Mouse (Mus musculus) lung, postnatal 0 days (tissue): Measurements from ENCODE around the gene Cxcl15. TPM values are rescaled to one million over a fixed set of nuclear protein-coding genes. Genes with fewer than 3 reads are reported as not detected.
"Not testable (repeated sequence)": the region's sequence is repeated elsewhere in the genome, so short reads cannot be mapped to it uniquely, and the experiment has no call there.

Source experiments
- ATAC-seq: fragments of 200-750 bp; cut with Nextera tagmentation; 2 replicates; pipeline ENCODE4 v1.8.0; 2017; ENCODE audit warnings: moderate library complexity
- DNase-seq: peaks from one replicate; pipeline ENCODE4 v3.0.0-alpha.2; 2016; ENCODE audit warnings: low spot score
- H3K27ac ChIP-seq: fragments of 300-500 bp; sonication (generic); 2 replicates; pipeline ENCODE4 v1.5.1; 2014; ENCODE audit warnings: antibody characterized with exemption, mild to moderate bottlenecking, low read length, mixed read lengths
- H3K27me3 ChIP-seq: fragments of 300-500 bp; sonication (generic); replicated peaks from 2 replicates; pipeline ENCODE4 v1.6.1; 2014; ENCODE audit warnings: low read length, mixed read lengths; ENCODE audit not compliant: insufficient read depth
- H3K36me3 ChIP-seq: fragments of 300-500 bp; sonication (generic); 2 replicates; pipeline ENCODE4 v1.6.1; 2014; ENCODE audit warnings: low read length, mixed read lengths; ENCODE audit not compliant: insufficient read depth
- H3K4me1 ChIP-seq: fragments of 300-500 bp; sonication (generic); 2 replicates; pipeline ENCODE4 v1.6.1; 2014; ENCODE audit warnings: antibody characterized with exemption, low read depth, low read length, mixed read lengths; ENCODE audit not compliant: insufficient read depth
- H3K4me2 ChIP-seq: fragments of 300-500 bp; sonication (generic); replicated peaks from 2 replicates; pipeline ENCODE4 v1.6.1; 2014; ENCODE audit warnings: low read depth, mild to moderate bottlenecking, low read length, moderate library complexity, mixed read lengths
- H3K4me3 ChIP-seq: fragments of 300-500 bp; sonication (generic); 2 replicates; pipeline ENCODE4 v1.5.1; 2014; ENCODE audit warnings: low read depth, low read length
- H3K9ac ChIP-seq: fragments of 300-500 bp; sonication (generic); replicated peaks from 2 replicates; pipeline ENCODE4 v1.6.1; 2014; ENCODE audit warnings: low read depth, mild to moderate bottlenecking
- H3K9me3 ChIP-seq: fragments of 300-500 bp; sonication (generic); 2 replicates; pipeline ENCODE4 v1.6.1; 2016; ENCODE audit warnings: low read length, mixed read lengths
- CTCF ChIP-seq: IDR thresholded peaks from 2 replicates; pipeline ENCODE4 v1.5.1; 2016; ENCODE audit warnings: antibody characterized with exemption, mild to moderate bottlenecking
- EP300 ChIP-seq: IDR thresholded peaks from 2 replicates; pipeline ENCODE4 v1.6.1; 2016; ENCODE audit warnings: antibody characterized with exemption, mild to moderate bottlenecking, control low read depth
- WGBS: fragments of 180-500 bp; shearing (Covaris S2); extraction: QIAGEN DNeasy Blood & Tissue Kit; methylation state at CpG from one replicate; pipeline ENCODE4 v1.1.7; 2014; 5-methylcytosine and 5-hydroxymethylcytosine counted together
- polyA plus RNA-seq: library from polyadenylated mRNA; unstranded; fragments of >200 nt; fragmentation: Nextera tagmentation; extraction: Ambion mirVana; gene quantifications from 2 replicates; pipeline ENCODE4 v1.2.1, GENCODE M21; 2015

The Cxcl15 gene
- polyA plus RNA-seq, 1 experiment from 2014 or later, result 546 TPM

DNA sequence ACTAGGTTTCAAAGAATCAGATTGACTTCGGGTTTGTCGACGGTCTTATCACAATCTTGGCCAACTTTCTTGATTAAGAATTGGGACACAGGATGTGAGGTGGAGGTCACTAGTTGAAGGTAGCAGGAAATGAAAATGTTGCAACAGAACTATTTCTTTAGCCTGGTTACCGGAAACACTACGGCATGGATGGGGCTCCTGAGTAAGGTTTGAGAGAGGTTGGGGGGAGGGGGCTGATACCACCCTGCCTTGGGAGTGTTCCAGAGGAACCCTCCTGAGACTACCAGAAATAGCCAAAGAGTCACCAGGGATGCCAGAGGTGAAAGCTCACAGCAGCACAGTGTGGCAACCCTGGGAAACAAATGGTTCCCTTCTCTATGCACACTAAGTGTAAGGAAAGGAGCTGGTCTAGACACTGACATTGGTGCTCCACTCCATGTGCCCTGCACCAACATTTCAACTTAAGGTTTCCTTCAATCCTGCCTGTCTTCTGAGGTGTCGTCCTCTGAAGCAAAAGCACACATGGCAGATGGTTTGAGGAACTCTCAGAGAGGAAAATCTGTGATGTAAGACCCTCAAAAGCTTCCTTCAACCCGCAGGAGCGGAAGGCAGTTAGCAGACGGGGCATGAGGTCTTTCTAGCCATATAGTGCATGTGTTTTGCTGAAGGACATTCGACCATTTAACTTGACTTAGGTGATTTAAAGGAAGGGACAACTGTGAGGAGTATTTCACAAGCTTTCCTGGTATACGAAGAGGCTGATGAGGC is 4.8 kb upstream of the Cxcl15 start:
- no peaks in the 10 kb centered on the region for H3K27me3 ChIP-seq
- H3K9ac ChIP-seq, result no peak overlapping the region
- H3K4me2 ChIP-seq, result peak overlapping the region; percentile 28
- H3K4me3 ChIP-seq, result no peak overlapping the region
- H3K27ac ChIP-seq, result peak overlapping the region; percentile 59
- peak; percentile 13 for ATAC-seq
- TF ChIP-seq CTCF, result no peak
- TF ChIP-seq EP300, result peak; percentile 46; the same call in 1 of the 2 replicates
- peaks cover 9% of the 10 kb centered on the region for H3K4me1 ChIP-seq
- H3K9me3 ChIP-seq, result no peaks in the 10 kb centered on the region
- WGBS, result 45% methylated on average over 11 of the region's 11 CpGs
- H3K36me3 ChIP-seq, result no peaks in the 10 kb centered on the region
- peak; percentile 58 for DNase-seq

GRCm38 (mm10) chr5:90790074-90790502 is 4.2 kb upstream of the Cxcl15 start:
- peak overlapping the region; percentile 59 for H3K27ac ChIP-seq
- no peaks in the 10 kb centered on the region for H3K36me3 ChIP-seq
- 30% methylated on average over 8 of the region's 8 CpGs for WGBS
- no peaks in the 10 kb centered on the region for H3K9me3 ChIP-seq
- ATAC-seq (peak; percentile 69), DNase-seq (peak; percentile 90)
- H3K4me1 ChIP-seq, result peaks cover 9% of the 10 kb centered on the region
- H3K27me3 ChIP-seq, result no peaks in the 10 kb centered on the region
- no peak overlapping the region for H3K9ac ChIP-seq
- H3K4me2 ChIP-seq, result peak overlapping the region; percentile 28
- no peak overlapping the region for H3K4me3 ChIP-seq
- TF ChIP-seq EP300, result peak; percentile 85
- TF ChIP-seq CTCF, result no peak

DNA sequence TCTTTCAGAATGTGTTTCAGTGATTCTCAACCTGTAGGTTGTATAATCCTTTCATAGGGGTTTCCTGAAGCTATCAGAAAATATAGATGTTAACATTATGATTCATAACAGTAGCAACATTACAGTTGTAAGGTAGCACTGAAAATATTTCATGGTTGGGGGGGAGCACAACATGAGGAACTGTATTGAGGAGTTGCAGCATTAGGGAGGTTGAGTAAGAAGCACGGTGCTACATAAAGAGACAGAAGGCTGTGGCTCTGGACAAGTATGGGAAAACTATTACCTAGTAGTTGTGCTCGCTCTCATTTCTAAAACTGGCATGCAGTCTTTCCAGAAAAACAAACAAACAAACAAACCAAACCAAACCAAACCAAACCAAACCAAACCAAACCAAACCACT is 1.1 kb downstream of the Cxcl15 start:
- not testable (repeated sequence) for H3K36me3 ChIP-seq, H3K27me3 ChIP-seq, DNase-seq, H3K9ac ChIP-seq, ATAC-seq, H3K9me3 ChIP-seq, H3K4me1 ChIP-seq, H3K27ac ChIP-seq
- 60% methylated on average over 2 of the region's 2 CpGs for WGBS
- peak overlapping the region; percentile 31; the same call in 1 of the 2 replicates for H3K4me3 ChIP-seq
- H3K4me2 ChIP-seq, result peak overlapping the region; percentile 27; the same call in 1 of the 2 replicates

GRCm38 (mm10) chr5:90804574-90804973 is 10.2 kb downstream of the Cxcl15 start:
- Histone ChIP-seq H3K27me3 (no peaks in the 10 kb centered on the region), H3K9ac (no peak overlapping the region), H3K4me2 (no peak overlapping the region), H3K4me1 (no peaks in the 10 kb centered on the region), H3K36me3 (no peaks in the 10 kb centered on the region), H3K9me3 (no peaks in the 10 kb centered on the region), H3K27ac (no peak overlapping the region), H3K4me3 (no peak overlapping the region)
- DNase-seq (no peak), ATAC-seq (peak; percentile 13; the same call in 1 of the 2 replicates)
- TF ChIP-seq EP300 (no peak), CTCF (no peak)

GRCm38 (mm10) chr5:90806050-90806449 is 11.7 kb downstream of the Cxcl15 start:
- H3K36me3 ChIP-seq, result no peaks in the 10 kb centered on the region
- no peak overlapping the region for H3K27ac ChIP-seq
- no peaks in the 10 kb centered on the region for H3K4me1 ChIP-seq
- DNase-seq (no peak), ATAC-seq (peak; percentile 39; the same call in 1 of the 2 replicates)
- no peaks in the 10 kb centered on the region for H3K27me3 ChIP-seq
- TF ChIP-seq EP300, result no peak
- TF ChIP-seq CTCF, result no peak
- H3K9ac ChIP-seq, result no peak overlapping the region
- H3K9me3 ChIP-seq, result no peaks in the 10 kb centered on the region
- no peak overlapping the region for H3K4me3 ChIP-seq
- no peak overlapping the region for H3K4me2 ChIP-seq

- H3K4me2 ChIP-seq, result no peak overlapping the region
- H3K36me3 ChIP-seq, result no peaks in the 10 kb centered on the region
- H3K4me1 ChIP-seq, result no peaks in the 10 kb centered on the region
- H3K27me3 ChIP-seq, result no peaks in the 10 kb centered on the region
- no peak overlapping the region for H3K27ac ChIP-seq
- 70% methylated on average over 3 of the region's 3 CpGs for WGBS
- no peak overlapping the region for H3K4me3 ChIP-seq
- no peak overlapping the region for H3K9ac ChIP-seq
- DNase-seq (no peak), ATAC-seq (no peak)
- no peaks in the 10 kb centered on the region for H3K9me3 ChIP-seq
- TF ChIP-seq EP300, result no peak
- TF ChIP-seq CTCF, result no peak
Observed at GRCm38 (mm10) chr5:90807176-90807950, 13.0 kb downstream of the Cxcl15 start.
